Mouse (Mus musculus) R1 (cell line): Measurements from ENCODE around the gene 2210017I01Rik.
A peak's percentile ranks its signal among the peaks of the same experiment; 100 is the strongest.

Source experiments
- DNase-seq: peaks from one replicate; pipeline ENCODE4 v3.0.0-alpha.2; 2018; ENCODE audit warnings: low read depth, low spot score

Gene 2210017I01Rik

GRCm38 (mm10) chr3:92607392-92607791 is at the start of gene 2210017I01Rik:
2210017I01Rik (minus strand) TSS chr3:92607492.
- DNase-seq = no peak

- no peak for DNase-seq
These were observed 49.5 kb upstream of the 2210017I01Rik start, which contains the start of gene Lce1b for GRCm38 (mm10) chr3:92656826-92657225. Lce1b (minus strand) TSS chr3:92656926.

DNA sequence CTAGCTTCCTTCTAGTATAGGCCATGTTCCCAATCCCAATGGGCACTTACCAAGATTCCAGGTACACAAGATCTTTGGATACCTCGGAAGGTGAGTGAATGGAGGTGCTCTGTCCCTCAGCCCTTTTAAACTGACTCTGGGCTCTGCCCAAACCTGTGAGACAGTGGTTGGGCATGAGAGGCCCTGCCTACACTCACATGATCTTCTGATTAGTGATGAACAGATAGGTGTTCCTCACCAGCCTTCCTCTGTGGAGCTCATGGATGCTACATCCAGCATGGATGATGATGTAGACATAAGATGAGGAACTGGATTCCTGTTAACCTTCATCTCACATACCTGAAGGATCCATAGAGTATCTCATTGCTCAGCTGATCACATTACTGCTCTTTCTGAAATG is 40.9 kb upstream of the 2210017I01Rik start, which contains the start of gene Lce1a1:
TSS of gene Lce1a1 (minus strand) at position 101 of the 400 bp plus-strand sequence.
- no peak for DNase-seq

- no peak for DNase-seq
These were observed 32.6 kb upstream of the 2210017I01Rik start for GRCm38 (mm10) chr3:92639854-92640253.

DNA sequence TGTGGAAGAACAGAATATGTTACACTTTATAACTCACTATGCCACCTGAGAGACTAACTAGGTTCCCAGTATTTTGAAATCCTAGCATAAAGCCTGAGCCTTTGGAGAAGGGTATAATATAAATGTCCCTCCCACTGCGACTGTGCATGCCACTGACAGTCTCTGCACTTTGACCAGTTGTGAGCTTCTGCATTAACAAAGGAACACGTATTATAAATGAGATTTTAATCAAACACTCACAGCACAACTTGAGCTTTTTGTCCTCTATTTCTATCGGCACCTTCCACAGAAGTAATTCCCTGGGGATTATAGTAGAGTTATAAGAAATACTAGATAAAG is 31.3 kb upstream of the 2210017I01Rik start:
- DNase-seq = no peak

- no peak for DNase-seq
These were observed 30.7 kb upstream of the 2210017I01Rik start for GRCm38 (mm10) chr3:92637745-92638652.

GRCm38 (mm10) chr3:92621560-92621959 is 14.3 kb upstream of the 2210017I01Rik start, which contains the start of gene Lce6a:
Lce6a (minus strand) TSS chr3:92621660.
- no peak for DNase-seq

- DNase-seq = no peak
These were observed 2.5 kb upstream of the 2210017I01Rik start for GRCm38 (mm10) chr3:92609804-92610203.

DNA sequence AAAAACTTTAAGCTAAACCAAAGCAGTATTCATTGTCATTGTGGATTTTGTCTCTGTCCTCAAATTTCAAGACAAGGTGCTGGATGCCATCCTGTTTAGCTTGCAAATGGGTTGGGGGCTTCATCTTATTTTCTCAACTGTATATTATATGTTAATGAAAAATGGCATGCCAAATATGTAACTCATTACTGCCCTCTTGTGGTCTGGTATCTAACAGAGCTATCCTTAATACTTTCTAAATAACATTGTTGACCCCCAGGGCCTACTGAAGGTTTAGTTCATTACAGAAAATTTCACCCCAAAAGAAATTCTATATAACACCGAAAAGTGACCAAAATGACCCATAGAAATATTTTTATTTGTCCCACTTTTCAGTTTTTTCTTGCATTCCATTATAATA is 5.1 kb downstream of the 2210017I01Rik start:
- DNase-seq = peak; percentile 20

GRCm38 (mm10) chr3:92600456-92600855 is 6.8 kb downstream of the 2210017I01Rik start:
- peak; percentile 11 for DNase-seq

DNA sequence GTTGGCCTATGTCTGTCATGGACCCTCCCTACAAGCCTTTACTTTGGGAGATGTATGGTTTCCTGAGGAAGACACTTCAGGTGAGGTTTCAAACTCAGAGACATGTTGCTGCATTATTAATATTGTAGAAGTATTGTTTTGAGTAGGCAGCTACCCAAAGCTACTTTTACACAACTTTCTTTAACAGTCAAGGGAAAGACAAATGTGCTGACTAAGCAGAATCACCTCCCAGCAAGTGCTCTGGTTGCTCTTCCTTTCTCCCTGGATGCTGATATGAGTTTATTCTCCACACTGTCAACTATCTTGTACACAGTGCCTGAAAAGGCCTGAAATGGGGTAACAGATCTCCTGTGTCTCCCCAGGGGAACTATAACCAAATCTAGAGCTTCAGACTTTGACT is 7.3 kb downstream of the 2210017I01Rik start:
- no peak for DNase-seq

GRCm38 (mm10) chr3:92598429-92598828 is 8.9 kb downstream of the 2210017I01Rik start:
- DNase-seq = no peak

- no peak for DNase-seq
These were observed 18.4 kb downstream of the 2210017I01Rik start, which contains the start of gene Smcp for GRCm38 (mm10) chr3:92588858-92589257. Smcp (minus strand) TSS chr3:92588997.

- DNase-seq = no peak
These were observed 20.1 kb downstream of the 2210017I01Rik start for GRCm38 (mm10) chr3:92587190-92587589.

GRCm38 (mm10) chr3:92585055-92585454 is 22.2 kb downstream of the 2210017I01Rik start:
- DNase-seq = no peak

- no peak for DNase-seq
These were observed 24.0 kb downstream of the 2210017I01Rik start for GRCm38 (mm10) chr3:92583164-92583826.

- DNase-seq = no peak
These were observed 27.8 kb downstream of the 2210017I01Rik start for GRCm38 (mm10) chr3:92579508-92579907.

DNA sequence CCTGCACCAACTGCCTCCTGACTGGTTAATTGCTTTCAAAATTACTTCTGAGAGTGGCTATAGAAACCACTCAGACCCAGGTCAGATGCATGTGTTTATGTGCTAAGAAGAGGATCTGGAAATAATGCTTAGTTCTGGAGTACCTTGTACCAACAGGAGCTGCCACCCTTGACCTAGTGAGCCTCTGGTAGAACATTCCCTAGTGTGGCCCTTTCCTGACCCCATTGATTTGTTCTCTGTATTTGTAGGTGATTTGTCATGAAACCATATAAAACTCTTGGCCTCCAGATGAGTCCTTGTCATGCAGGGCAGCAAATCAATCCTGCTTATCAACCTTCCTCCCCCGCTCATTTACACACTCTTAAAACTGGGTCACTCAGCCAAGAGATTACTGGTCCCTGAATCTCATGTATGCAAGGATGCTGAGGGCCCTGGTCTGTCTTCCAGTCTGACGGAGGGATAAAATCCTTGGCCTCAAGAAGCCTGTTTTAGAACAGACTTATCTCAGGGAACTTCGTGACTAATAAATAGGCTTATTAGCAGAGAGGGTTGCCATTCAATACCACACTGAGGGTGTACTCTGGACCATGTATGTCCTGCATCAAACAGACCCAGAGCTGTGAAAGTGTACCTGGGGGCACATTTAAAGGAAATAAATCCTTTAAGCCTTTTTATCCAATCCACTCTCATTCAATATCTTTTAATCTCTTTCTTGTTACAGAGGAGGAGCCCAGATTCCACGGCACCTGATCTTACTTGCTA is 28.5 kb downstream of the 2210017I01Rik start:
- no peak for DNase-seq

DNA sequence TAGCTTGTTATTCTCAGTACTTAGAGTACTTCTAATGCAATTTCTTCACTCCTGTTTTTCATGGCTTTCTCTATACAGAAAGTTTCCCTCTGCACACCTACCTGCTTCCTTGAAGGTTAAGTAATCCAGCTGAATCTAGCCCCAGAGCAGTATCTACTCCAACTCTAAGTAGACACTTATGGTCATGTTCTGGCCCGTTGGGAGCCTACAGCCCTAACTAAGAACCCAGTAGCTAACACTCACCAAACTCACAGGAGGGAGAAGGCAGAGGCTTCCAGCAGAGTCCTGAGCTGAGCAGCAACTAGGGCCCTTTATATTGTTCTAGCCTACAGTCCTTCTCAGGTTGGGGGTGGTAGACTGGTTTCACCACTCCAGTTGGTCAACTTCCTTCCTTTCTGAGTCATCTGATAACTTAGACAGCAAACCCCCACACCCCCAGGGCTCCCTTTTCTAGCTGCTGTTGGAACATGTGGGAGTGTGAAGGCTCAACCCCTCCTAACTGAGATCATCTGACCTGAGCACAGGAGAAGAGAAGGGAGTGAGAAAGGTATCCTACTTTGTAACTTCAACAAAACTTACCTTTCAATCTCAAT is 33.7 kb downstream of the 2210017I01Rik start, which contains the start of gene Ivl:
TSS of gene Ivl (minus strand) at position 287 of the 593 bp plus-strand sequence.
- no peak for DNase-seq

GRCm38 (mm10) chr3:92572514-92573155 is 34.7 kb downstream of the 2210017I01Rik start:
- no peak for DNase-seq

DNA sequence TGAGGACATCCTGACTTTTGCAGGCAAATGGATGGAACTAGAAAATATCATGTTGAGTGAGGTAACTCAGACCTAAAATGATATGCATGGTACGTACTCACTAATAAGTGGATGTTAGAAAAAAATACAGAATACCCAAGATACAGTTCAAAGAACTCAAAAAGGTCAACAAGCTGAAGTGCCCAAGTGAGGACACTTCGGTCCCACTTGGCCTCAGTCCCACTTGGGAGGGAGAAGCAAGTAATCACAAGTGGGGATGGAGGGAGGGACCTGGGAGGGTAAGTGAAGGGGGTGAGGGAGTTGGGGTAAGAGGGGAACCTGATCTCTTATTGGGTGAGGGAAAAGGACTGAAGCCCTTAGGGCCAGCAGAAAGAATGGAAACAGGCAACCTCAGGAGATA is 38.5 kb downstream of the 2210017I01Rik start:
- no peak for DNase-seq
